Mouse (Mus musculus) thymus, postnatal 10 days (tissue): ENCODE results near the gene Gm10964.
A peak's percentile ranks its signal among the peaks of the same experiment; 100 is the strongest.

Experiments
- DNase-seq, 2 experiments: peaks; one replicate each; pipeline ENCODE4 v3.0.0; 2021; ENCODE audit warnings: low spot score in 2 of 2

Gm10964 gene

DNA sequence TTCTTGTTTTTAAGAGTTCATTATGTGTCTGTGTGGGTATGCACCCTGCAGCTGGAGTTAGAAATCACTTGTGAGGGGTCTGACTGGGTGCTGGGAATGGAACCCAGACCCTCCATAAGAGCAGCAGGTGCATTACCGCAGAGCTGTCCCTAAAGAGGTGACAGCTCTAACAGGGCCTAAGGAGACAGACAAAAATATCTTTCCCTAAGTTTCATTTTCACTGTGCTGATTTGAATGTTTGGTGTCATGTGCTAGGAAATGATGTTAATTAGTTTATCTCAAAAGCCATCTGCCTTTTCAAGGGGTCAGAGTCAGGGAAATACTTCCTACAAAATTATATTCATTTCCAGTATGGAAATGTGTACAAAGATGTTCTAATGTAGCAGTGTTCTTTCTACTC, at the start of gene Gm10964:
Gene Gm10964, plus strand, starts transcription at position 38 of the 400 bp plus-strand sequence.
- DNase-seq = no peak

DNA sequence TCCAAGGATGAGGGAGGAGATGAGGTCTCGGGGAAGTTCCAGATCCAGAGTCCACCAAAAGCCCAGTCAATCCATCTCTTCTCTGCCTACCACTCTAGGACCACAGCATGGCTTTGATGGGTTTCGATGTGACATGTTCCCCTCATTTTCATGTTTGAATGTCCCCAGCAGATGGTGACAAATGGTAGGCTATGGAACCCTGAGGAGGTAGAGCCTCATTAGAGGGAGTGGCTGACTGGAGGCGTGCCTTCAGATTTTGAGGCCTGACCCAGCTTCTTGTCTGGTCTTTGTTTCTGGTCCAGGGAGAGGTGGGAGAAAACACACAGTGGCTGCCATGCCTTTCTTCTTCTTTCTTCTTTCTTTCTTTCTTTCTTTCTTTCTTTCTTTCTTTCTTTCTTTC, 48.7 kb upstream of the Gm10964 start:
- DNase-seq = no peak

DNA sequence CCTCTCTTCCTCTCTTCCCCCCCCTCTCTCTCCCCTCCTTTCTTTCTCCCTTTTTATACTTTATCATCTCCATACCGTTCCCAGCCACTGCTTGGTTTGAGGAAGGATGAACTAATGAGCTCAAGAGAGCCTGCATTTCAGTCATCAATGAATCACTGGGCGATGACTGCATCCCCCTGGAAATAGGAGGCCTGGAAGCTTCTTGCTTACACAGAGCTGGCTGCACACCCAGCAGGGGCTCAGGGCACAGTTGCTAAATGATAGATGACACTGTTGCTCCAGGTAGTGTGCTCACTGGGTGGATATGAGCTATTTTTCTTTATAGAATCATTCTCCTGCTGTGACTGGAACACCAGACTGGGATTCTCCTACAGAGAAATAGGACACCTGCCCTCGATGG, 43.6 kb upstream of the Gm10964 start:
- DNase-seq = no peak

DNA sequence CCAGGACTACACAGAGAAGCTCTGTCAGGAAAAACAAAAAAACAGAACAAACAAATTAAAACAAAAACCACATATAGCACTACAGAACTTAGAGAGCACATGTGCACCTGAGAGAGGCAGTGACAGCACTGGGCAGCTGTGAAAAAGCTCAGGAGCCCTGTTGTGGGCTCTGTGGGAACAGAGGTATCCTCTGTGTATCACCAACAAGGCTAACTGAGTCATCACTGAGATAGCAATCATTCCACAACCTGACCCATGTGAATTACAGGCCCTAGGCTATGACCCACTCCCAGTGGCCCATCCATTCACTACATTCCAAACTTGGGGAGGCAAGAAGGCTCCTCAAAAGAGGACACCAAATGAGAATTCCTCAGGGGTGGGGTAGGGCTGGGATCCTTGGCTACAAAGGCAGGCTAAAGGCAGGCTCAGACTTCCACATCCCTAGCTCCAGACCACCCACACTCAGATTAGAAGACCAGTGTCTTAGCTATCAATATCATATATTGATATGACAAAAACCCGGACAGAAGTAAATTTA, 42.7 kb upstream of the Gm10964 start:
- DNase-seq = no peak

DNA sequence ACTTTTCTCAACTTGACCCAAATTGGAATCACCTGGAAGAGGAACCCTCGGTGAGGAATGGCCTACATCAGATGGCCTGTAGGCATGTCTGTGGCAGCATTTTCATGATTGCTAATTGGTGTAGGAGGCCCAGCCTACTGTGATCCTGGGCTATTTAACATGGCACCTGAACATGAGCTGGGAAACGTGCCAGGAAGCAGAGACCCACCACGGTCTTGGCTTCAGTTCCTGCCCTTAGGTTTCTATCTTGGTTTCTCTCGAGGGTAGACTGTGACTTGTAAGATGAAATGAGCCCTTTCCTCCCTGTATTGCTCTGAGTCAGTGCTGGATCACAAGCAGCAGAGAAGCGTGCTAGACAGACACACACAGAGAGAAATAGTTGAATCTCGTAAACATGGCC, 34.5 kb upstream of the Gm10964 start:
- DNase-seq = no peak

DNA sequence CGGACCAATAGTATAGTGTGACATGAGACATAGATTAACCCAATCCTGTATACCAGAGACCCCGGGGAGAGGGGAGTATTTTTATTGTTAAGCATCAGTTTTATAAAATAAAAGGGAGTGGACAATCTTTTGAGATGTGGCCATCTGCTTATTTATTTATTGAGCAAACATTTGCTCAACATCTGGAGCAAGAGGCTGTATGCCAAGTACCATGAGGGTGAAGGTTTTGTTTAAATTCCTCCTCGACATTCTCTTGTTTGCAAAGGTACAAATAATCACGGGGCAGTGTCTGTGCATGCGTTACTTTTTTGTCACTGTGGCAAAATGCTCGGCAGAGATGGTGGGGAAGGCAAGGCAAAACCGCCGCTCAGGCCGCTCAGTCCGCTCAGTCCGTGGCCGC, 33.7 kb upstream of the Gm10964 start:
- no peak for DNase-seq

DNA sequence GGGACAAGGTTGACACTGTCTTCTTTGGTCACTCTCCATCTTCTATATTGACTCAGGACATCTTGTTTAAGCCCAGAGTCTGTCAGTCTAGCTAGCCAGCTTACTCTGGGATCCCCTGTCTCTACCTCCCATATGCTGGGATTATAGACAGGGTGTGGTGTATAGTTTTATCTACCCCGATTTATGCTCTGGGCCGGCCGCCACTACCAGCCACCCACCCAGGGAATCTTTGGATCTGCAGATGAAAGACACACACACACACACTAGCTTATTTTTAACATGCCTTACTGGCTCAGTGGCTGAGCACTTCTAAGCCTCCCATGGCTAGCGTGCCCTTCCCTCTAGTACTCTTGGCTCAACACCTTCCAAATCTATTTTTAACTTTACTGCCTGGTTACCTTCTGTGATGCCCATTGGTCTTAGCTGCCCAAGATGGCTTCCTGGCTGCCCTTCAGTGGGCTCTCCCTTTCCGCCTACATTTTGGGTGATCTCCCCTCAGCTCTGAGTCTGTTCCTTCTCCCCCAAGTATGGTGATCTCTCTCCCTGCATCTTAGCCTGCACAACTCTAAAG, 29.6 kb upstream of the Gm10964 start:
- DNase-seq = no peak

DNA sequence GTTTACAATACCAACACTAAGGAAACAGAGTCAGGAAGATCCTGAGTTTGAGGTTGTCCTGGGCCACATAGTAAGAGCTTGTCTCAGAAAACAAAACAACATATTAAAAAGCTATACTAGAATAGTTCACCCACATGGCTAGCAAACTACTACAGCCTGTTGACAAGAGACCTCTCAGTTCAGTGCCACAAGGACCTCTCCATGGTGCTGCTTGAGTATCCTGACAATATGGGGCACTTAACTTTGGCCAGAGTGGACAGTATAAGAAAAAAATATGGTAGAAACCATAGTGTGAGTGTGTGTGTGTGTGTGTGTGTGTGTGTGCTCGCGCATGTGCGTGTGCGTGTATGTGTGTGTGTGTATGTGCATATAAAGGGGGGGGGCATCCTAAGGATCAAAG, 27.0 kb upstream of the Gm10964 start:
- no peak for DNase-seq

DNA sequence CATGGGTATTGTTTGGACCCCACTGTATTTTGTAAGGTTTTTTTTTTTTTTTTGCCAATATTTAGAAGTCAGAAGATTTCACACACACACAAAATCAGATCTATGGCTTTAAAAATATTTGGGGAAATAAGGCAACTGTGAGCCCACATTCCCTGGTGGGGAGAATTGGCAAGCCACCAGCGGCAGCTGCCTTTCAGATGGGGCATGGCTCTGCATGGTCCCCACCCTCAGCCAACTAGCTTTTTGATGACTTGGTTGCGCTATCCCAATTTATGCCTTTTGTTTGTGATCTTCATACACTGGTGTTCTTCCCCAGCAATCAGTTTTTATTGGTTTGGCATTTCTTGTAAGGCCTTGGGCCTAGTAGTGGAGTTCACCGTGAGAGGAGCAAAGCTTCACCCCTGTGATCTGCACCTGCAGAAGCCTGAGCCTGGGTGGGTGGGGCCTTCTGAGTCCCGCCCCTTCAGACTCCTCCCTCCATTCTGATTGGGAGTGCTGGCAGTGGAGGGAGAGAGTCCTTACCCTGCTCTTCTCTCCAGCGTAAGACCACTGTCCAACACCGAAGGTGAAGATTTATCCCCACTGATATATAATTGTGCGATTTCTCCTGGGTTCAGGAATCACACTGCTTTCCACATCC, 24.8 kb upstream of the Gm10964 start:
- DNase-seq = peak in 1 of 2 experiments; percentile 42

DNA sequence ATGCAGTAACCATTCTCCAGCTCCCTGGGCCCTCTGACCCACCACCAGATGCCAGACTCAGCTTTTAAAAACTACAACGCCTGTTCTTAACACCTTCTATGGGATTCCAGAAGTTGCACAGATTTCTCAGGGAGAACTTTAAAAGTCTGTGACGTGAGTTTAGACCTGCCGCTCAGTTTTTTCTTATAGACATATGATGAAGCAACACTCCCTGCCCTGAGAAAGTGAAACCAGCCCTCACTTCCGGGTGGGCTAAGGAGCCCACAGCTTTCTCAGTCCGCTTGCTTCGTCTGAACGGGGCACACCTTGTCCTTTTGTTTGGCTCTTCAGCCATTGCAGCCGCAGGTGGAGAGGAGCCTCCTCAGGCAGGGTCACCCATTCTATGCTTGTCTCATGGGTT, 24.2 kb upstream of the Gm10964 start:
- DNase-seq = no peak

DNA sequence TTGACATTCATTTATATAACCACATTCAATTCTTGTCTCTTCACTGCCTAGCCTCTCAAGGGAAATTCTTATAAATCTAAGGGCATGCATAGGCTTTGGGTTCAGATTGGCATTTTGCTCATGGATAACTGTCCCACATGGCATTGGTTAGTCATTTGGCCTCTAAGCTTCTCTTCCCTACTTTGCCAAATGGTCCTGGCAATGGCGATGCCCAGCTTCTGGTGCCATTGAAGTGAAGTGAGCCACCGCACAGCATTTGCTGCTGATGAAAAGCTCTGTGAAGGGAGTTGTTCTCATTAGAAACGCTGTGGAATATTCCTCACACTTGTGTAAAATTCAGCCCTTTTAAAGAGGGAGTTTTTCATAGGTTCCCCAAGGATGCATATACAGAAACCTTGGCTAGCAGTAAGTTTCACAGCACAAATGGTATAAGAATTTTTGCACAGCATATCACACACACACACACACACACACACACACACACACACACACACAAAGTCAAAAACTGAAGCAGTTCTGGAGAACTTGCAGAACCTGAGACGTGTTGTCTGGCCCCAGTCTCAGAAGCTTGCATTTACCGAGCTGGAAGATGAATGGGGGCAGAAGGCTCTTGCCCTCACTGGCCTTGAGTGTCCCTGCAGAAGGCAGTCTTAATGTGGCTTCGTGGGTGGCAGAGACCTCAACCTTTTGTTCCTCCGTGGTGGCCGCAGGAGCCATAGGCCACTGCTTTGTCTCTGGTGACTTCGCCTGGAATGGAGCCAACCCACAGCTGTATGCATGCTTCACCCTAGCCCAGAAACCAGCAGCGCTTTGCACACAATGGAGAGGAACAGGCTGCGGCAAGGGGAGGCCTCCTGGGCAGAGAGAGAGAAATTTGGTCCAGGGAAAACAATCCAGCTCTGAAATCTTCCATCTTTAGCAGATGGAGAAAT, 23.1 kb upstream of the Gm10964 start:
- no peak for DNase-seq

DNA sequence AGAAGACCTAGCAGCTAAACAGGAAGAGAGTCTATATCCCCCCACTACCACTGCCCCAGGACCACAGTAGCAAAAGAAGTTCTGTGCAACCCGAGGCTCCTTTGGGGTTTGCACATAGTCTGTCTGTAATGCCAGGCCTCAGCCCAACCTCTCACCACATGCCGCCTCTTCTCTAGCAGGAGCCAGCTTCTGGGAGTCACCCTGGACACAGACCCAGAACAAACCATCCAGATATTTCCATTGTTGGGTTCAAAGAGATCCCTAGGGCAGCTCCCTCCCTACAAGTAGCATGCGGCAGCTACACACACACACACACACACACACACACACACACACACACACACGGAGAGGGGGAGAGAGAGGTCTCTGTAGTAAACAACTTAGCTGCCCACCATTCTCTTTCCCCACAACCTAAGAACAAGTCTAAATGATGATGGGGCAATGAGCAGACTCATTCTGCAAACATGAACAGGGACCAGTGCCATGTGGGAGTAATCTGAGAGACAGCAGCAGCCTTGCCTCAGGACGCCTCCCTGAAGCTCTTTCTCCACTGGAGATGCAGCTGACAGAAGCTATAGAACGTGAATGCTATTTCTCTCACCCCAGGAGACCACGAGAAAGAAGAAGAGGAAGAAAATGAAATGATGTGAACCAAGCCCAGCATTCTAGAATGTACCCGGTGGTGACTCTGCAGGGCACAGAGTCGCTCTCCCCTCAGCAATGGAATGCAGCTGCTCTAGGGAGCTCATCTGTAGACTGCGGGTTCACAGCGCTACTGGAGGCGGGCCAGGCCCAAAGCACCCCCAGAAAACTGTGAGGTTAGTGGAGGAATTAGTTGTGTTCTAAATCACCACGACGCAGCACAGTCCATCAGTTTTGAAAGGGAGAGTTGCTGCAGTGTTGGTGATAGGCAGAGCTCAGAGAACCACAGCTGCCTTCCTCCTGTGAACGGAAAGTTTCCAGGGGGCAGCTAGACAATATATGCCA, 22.1 kb upstream of the Gm10964 start:
- DNase-seq = no peak

DNA sequence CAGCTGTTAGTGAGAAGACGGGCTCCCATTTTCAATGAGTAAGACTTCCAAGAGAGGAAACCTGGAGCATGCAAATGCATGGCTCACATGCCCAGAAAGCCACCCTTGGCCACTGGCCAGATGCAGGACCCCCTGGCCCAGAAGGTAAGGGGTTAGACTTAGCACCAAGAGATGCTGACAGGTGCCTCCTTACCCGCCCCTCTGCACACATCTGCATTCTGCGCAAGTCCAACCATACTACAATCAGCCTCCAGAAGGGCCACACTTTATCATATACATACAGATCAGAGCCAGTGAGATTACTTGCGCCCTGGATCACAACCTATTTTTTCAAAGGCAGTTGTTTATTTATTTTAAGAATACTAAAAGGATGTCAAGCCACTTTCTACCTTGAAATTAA, 20.4 kb upstream of the Gm10964 start:
- DNase-seq = no peak

DNA sequence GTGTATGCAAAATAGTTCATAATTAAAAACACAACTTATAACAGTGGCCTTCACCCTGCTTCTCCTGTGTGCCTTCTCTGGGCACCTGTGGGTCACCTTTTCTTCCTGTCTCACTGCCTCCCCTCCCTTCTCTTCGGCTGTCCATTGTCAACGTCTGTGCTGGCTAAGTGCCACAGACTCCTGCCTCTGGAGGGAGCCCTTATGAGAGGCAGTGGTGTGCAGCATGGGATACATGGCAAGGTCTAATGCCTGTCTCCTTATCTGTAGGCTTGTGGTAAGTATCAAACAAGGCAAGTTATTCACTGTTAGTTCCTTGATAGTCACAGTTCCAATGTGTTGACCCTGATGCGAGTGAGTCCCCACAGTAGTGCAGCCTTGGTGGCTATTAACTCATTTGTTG, 15.0 kb upstream of the Gm10964 start:
- DNase-seq = no peak

DNA sequence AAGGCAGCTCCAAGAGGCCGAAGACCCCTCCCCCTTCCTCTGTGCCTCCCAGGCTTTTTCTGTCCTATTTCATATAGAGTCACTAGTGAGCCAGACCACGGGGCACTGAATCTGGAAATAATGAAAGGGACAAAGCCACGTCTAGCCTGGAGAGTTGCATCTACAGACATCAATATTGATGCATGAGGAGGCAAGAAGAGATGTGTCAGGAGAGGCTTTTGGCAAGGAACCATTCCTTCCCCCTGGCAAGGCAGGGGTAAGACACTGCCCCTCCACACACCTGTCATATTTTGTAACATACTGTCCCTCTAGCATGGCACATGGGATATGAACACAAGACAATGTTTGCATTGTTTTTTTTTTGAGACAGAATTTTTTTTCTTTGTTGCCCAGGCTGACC, 12.5 kb upstream of the Gm10964 start:
- no peak for DNase-seq

DNA sequence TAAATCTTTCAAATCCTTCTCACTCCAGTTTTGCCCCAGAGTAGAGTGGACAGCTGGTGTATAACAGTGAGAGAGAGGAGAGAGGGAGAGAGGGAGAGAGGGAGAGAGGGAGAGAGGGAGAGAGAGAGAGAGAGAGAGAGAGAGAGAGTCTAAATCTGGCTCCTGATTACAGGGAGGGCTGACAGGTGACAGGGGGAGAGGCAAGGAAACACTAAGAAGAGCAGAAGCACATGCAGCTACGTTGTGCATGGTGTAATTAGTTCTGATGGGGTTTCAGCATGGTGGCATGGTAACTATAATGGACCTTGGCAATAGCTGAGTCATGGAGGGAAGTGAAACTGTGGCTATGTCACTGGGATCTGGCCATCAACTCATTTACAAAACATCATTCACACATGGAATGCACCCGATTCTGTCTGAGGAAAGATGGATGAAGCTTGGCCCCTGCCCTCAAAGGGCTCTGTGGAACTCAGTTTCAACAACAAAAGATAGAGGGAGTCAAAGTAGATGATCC, 11.3 kb upstream of the Gm10964 start:
- no peak for DNase-seq

DNA sequence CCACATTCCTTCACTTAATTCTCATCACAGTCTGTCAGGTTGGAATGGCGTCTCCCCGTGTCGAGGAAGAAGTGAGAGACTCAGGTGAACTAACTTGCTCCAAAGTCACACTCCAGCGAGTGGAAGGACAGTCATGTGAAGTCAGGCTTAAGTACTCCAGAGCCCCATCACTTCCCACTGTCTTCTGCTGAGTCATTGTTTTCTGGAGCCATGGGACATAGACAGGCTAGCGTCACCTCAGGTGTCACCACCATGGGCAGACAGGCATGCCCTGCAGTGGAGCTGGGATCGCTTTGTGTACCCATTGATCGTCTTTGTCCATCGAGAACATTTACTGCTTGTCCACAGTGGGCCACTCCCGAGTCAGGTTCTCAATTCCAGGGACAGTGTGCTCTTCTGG, 9.3 kb upstream of the Gm10964 start:
- DNase-seq = no peak

DNA sequence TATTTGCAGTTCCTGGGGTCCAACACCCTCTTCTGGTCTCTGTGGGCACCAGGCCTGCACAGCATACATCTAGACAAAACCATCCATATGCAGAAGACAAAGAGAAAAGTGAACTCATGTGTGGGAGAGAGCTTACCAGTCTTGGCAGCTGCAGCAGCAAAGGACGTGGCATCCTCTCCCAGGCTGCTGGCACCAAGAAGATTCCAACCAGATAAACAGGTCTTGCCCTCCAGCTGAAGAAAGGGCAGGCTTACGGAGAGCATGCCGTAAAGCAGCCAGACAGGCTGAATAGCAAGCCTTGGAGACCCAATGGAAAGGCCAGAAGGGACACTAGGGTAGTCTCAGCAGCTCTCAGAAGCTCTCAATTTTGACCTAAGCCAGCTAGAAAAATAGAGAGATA, 7.0 kb upstream of the Gm10964 start:
- DNase-seq = no peak

DNA sequence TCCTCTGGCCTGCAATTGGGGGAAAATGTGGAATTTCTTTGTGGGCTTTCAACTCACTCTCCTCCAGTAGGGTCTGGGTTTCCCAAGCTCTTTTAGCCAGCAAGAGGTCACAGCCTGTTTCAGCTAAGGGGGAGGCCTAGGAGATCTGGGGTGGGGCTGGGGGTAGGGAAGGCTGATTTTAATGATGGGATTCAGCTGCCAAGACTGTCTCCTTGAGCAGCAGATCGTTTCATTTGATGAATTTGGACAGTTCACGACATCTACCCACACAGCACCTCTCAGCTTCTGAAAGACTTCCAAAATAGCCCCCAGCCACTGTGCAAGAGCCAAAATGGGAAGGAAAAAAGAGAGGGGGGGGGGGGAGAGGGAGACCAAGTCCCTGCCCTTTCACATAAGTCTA, 6.0 kb upstream of the Gm10964 start:
- DNase-seq = no peak

DNA sequence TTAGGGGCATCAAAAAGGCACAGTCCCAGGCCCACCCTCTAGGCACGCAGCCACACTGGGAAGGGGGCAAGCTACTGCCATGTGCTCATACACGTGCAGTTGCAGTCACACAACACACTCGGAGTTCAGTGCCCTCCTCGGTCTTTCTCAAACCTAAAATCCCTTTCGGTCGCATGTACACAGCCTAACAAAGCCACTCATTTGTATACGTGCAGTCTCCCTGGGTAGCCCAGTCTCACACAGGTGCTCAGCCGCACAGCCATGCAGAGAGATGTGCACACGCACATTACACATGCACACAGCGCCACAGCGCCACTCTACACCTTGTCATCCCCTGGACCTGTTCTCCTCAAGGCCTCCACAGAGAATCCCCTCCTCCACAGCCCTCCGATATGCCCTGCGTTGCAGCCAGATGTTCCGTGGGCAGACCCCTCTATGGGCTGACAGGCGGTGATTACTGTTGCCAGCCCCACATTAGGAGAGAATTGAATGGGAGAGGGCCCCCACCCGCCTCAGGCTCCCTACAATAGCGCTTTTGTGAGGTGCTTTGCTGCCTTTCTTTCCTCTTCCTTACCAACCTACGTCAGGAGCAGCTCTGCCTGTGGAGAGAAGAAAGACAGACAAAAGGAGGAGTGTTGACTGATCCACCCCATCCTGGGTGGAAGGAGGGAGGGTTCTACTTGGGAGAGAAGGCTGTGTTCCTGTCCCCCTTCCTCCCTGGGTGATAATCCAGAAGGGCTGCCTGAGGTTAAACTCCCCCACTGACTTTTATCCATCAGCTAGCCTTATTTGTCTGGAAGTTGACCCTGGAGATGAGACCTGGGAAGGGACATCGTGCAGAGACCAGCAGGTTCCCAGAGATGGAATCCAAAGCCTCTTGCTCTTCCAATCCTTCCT, 5.1 kb upstream of the Gm10964 start:
- no peak for DNase-seq
